Mouse (Mus musculus): ENCODE results near the gene Nuak2. TPM values are rescaled to one million over a fixed set of nuclear protein-coding genes. Genes with fewer than 3 reads are reported as not detected.

Gene Nuak2
- total and polyA plus RNA-seq, 2 experiments from 2014 or later: 7.0 to 9.9 TPM

GRCm38 (mm10) chr1:132341731-132342501, 26.0 kb downstream of the Nuak2 start:
- Histone ChIP-seq H3K4me2 (ENCODE audit: low read depth, low read length, poor library complexity, severe bottlenecking) (no peak overlapping the region), H3K36me3 (ENCODE audit: insufficient read depth, low read length) (no peaks in the 10 kb centered on the region), H3K27me3 (ENCODE audit: insufficient read depth, low read length) (no peaks in the 10 kb centered on the region), H3K27ac (ENCODE audit: low read depth, low read length) (no peak overlapping the region), H3K9me3 (ENCODE audit: low read length) (no peaks in the 10 kb centered on the region), H3K4me1 (ENCODE audit: insufficient read depth, low read length) (no peaks in the 10 kb centered on the region), H3K9ac (replicated peaks; ENCODE audit: low read length, poor library complexity, severe bottlenecking) (no peak overlapping the region), H3K4me3 (ENCODE audit: low read depth, low read length) (no peak overlapping the region)
- no peak for DNase-seq (ENCODE audit: low spot score)
- 64% methylated on average over 5 of the region's 5 CpGs for WGBS
- ATAC-seq (ENCODE audit: low FRiP score): no peak
- TF ChIP-seq CTCF (IDR thresholded peaks at IDR 0.05): no peak

- no peak overlapping the region for H3K27ac ChIP-seq (ENCODE audit: low read depth, low read length)
- no peaks in the 10 kb centered on the region for H3K4me1 ChIP-seq (ENCODE audit: insufficient read depth, low read length)
- H3K4me2 ChIP-seq (ENCODE audit: low read depth, low read length, poor library complexity, severe bottlenecking): no peak overlapping the region
- no peak overlapping the region for H3K4me3 ChIP-seq (ENCODE audit: low read depth, low read length)
- H3K9me3 ChIP-seq (ENCODE audit: low read length): no peaks in the 10 kb centered on the region
- ATAC-seq (ENCODE audit: low FRiP score): no peak
- no peak for DNase-seq (ENCODE audit: low spot score)
- no peaks in the 10 kb centered on the region for H3K27me3 ChIP-seq (ENCODE audit: insufficient read depth, low read length)
- H3K36me3 ChIP-seq (ENCODE audit: insufficient read depth, low read length): no peaks in the 10 kb centered on the region
- no peak for TF ChIP-seq CTCF (IDR thresholded peaks at IDR 0.05)
- WGBS: 65% methylated on average over 3 of the region's 3 CpGs
- H3K9ac ChIP-seq (replicated peaks; ENCODE audit: low read length, poor library complexity, severe bottlenecking): no peak overlapping the region
These were observed 26.6 kb downstream of the Nuak2 start for GRCm38 (mm10) chr1:132342518-132342917.

GRCm38 (mm10) chr1:132343191-132343590, 27.3 kb downstream of the Nuak2 start:
- 95% methylated on average over 2 of the region's 2 CpGs for WGBS
- H3K9me3 ChIP-seq (ENCODE audit: low read length): no peaks in the 10 kb centered on the region

GRCm38 (mm10) chr1:132343656-132344055, 27.7 kb downstream of the Nuak2 start:
- no peak overlapping the region for H3K4me2 ChIP-seq (ENCODE audit: low read depth, low read length, poor library complexity, severe bottlenecking)
- WGBS: 96% methylated on average over 1 of the region's 1 CpGs
- no peaks in the 10 kb centered on the region for H3K27me3 ChIP-seq (ENCODE audit: insufficient read depth, low read length)
- TF ChIP-seq CTCF (IDR thresholded peaks at IDR 0.05): no peak
- no peaks in the 10 kb centered on the region for H3K4me1 ChIP-seq (ENCODE audit: insufficient read depth, low read length)
- H3K4me3 ChIP-seq (ENCODE audit: low read depth, low read length): no peak overlapping the region
- no peaks in the 10 kb centered on the region for H3K36me3 ChIP-seq (ENCODE audit: insufficient read depth, low read length)
- H3K27ac ChIP-seq (ENCODE audit: low read depth, low read length): no peak overlapping the region
- DNase-seq (ENCODE audit: low spot score) (no peak), ATAC-seq (ENCODE audit: low FRiP score) (no peak)
- no peak overlapping the region for H3K9ac ChIP-seq (replicated peaks; ENCODE audit: low read length, poor library complexity, severe bottlenecking)
- no peaks in the 10 kb centered on the region for H3K9me3 ChIP-seq (ENCODE audit: low read length)

More at GRCm38 (mm10) chr1:132343191-132343590, 27.3 kb downstream of the Nuak2 start:
- ATAC-seq (ENCODE audit: low FRiP score) (no peak), DNase-seq (ENCODE audit: low spot score) (no peak)
- Histone ChIP-seq H3K9ac (replicated peaks; ENCODE audit: low read length, poor library complexity, severe bottlenecking) (no peak overlapping the region), H3K36me3 (ENCODE audit: insufficient read depth, low read length) (no peaks in the 10 kb centered on the region), H3K4me2 (ENCODE audit: low read depth, low read length, poor library complexity, severe bottlenecking) (no peak overlapping the region), H3K27ac (ENCODE audit: low read depth, low read length) (no peak overlapping the region), H3K4me1 (ENCODE audit: insufficient read depth, low read length) (no peaks in the 10 kb centered on the region), H3K4me3 (ENCODE audit: low read depth, low read length) (no peak overlapping the region), H3K27me3 (ENCODE audit: insufficient read depth, low read length) (no peaks in the 10 kb centered on the region)
- no peak for TF ChIP-seq CTCF (IDR thresholded peaks at IDR 0.05)

GRCm38 (mm10) chr1:132345514-132345913, 29.6 kb downstream of the Nuak2 start:
- no peaks in the 10 kb centered on the region for H3K4me1 ChIP-seq (ENCODE audit: insufficient read depth, low read length)
- H3K9me3 ChIP-seq (ENCODE audit: low read length): no peaks in the 10 kb centered on the region
- no peak overlapping the region for H3K4me2 ChIP-seq (ENCODE audit: low read depth, low read length, poor library complexity, severe bottlenecking)
- WGBS: 78% methylated on average over 4 of the region's 4 CpGs
- H3K27me3 ChIP-seq (ENCODE audit: insufficient read depth, low read length): no peaks in the 10 kb centered on the region
- DNase-seq (ENCODE audit: low spot score) (no peak), ATAC-seq (ENCODE audit: low FRiP score) (no peak)
- no peak for TF ChIP-seq CTCF (IDR thresholded peaks at IDR 0.05)
- no peak overlapping the region for H3K27ac ChIP-seq (ENCODE audit: low read depth, low read length)
- H3K9ac ChIP-seq (replicated peaks; ENCODE audit: low read length, poor library complexity, severe bottlenecking): no peak overlapping the region
- no peaks in the 10 kb centered on the region for H3K36me3 ChIP-seq (ENCODE audit: insufficient read depth, low read length)
- no peak overlapping the region for H3K4me3 ChIP-seq (ENCODE audit: low read depth, low read length)

GRCm38 (mm10) chr1:132346134-132346851, 30.4 kb downstream of the Nuak2 start:
- Histone ChIP-seq H3K4me1 (ENCODE audit: insufficient read depth, low read length) (no peaks in the 10 kb centered on the region), H3K27me3 (ENCODE audit: insufficient read depth, low read length) (no peaks in the 10 kb centered on the region), H3K36me3 (ENCODE audit: insufficient read depth, low read length) (no peaks in the 10 kb centered on the region), H3K9ac (replicated peaks; ENCODE audit: low read length, poor library complexity, severe bottlenecking) (no peak overlapping the region), H3K4me3 (ENCODE audit: low read depth, low read length) (no peak overlapping the region), H3K9me3 (ENCODE audit: low read length) (no peaks in the 10 kb centered on the region), H3K4me2 (ENCODE audit: low read depth, low read length, poor library complexity, severe bottlenecking) (no peak overlapping the region), H3K27ac (ENCODE audit: low read depth, low read length) (no peak overlapping the region)
- WGBS: 89% methylated on average over 12 of the region's 12 CpGs
- no peak for TF ChIP-seq CTCF (IDR thresholded peaks at IDR 0.05)
- ATAC-seq (ENCODE audit: low FRiP score) (no peak), DNase-seq (ENCODE audit: low spot score) (no peak)

Measured in midbrain, postnatal 0 days (tissue).